Comparison of ENCODE assay signal across 13 mouse cellular contexts in the genomic region with DNA sequence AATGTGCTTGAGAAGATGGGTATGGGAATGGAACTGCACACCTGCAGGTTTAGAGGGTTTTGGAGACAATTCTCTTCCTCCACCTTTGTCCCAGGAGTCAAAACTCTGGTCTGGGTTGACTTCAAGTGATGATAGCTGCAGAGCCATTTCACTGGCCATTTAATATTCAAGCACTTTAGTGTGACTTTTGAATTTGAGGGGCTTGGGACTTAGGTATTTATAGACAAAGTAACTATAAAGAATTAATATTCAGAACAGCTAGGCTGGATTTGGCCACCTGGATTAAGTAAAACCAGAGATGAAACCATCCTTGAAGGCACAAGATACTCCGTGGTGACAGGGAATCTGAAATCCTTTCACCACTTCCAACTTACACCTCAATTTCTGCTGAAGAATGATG. TPM values are rescaled to one million over a fixed set of nuclear protein-coding genes. Genes with fewer than 3 reads are reported as not detected.
DNase-seq lines count a peak whose midpoint lies in the region; ATAC-seq and TF ChIP-seq lines count a peak whose summit lies in the region.
"Had no signal": no experiment of that assay in that cellular context is flagged by ENCODE, and none has a peak within 500 bp of the region (broad histone marks: within the 10 kb centered on the region; RNA-seq: fewer than 3 reads in every experiment).

No protein-coding gene starts in this region.

- WGBS in intestine, embryonic 14.5 days = 65% methylated on average over 1 of the region's 1 CpGs
- 61% methylated on average over 1 of the region's 1 CpGs for WGBS in intestine, postnatal 0 days
- 53% methylated on average over 1 of the region's 1 CpGs for WGBS in liver, embryonic 15.5 days (ENCODE audit: insufficient replicate concordance)

- no peak for DNase-seq in intestine, embryonic 14.5 days (ENCODE audit: low spot score)
- no peak for DNase-seq in testis, postnatal 14 days (ENCODE audit: low spot score)
- no peak for DNase-seq in adrenal gland, adult 2 months
- DNase-seq in spleen, postnatal 36 days (ENCODE audit: low spot score in 2 of 2) = no peak
- DNase-seq: adrenal gland, postnatal 14 days; kidney, postnatal 10 days; layer of hippocampus, postnatal 36 days; lung, adult 18-20 months; thymus, adult 2 months had no signal

- no peak overlapping the region for H3K9ac ChIP-seq in intestine, embryonic 14.5 days (ENCODE audit: low read length)
- H3K9ac ChIP-seq in intestine, postnatal 0 days (ENCODE audit: low read depth, low read length) = no peak overlapping the region
- no peak overlapping the region for H3K9ac ChIP-seq in liver, embryonic 15.5 days
- H3K9ac ChIP-seq: forebrain, postnatal 0 days had no signal

- no peak overlapping the region for H3K4me3 ChIP-seq in intestine, embryonic 14.5 days (ENCODE audit: low read depth, low read length)
- no peak overlapping the region for H3K4me3 ChIP-seq in intestine, postnatal 0 days (ENCODE audit: low read depth, low read length)
- peak overlapping the region; percentile 11; the same call in 1 of the 2 replicates for H3K4me3 ChIP-seq in testis, adult 2 months (ENCODE audit: control insufficient read depth, low read depth, low read length)
- peak overlapping the region; percentile 89 for H3K4me3 ChIP-seq in liver, embryonic 15.5 days (replicated peaks)

- no peak for TF ChIP-seq POLR2A in testis, adult 2 months (IDR thresholded peaks at IDR 0.05; ENCODE audit: control insufficient read depth, low read depth, low read length)

- no peak overlapping the region for H3K27ac ChIP-seq in intestine, embryonic 14.5 days (ENCODE audit: low read depth)
- H3K27ac ChIP-seq in intestine, postnatal 0 days (ENCODE audit: low read depth, low read length) = no peak overlapping the region
- H3K27ac ChIP-seq in testis, adult 2 months (ENCODE audit: control insufficient read depth, insufficient read depth, low read depth, low read length) = no peak overlapping the region
- H3K27ac ChIP-seq in liver, embryonic 15.5 days (replicated peaks) = no peak overlapping the region

- peak overlapping the region; percentile 58 for H3K4me2 ChIP-seq in intestine, embryonic 14.5 days (ENCODE audit: low read length)
- H3K4me2 ChIP-seq in intestine, postnatal 0 days (replicated peaks; ENCODE audit: low read depth) = no peak overlapping the region
- peak overlapping the region; percentile 95 for H3K4me2 ChIP-seq in liver, embryonic 15.5 days

- H3K9me3 ChIP-seq in intestine, embryonic 14.5 days (ENCODE audit: control insufficient read depth, low read length) = no peaks in the 10 kb centered on the region
- no peaks in the 10 kb centered on the region for H3K9me3 ChIP-seq in intestine, postnatal 0 days (ENCODE audit: control insufficient read depth)
- no peaks in the 10 kb centered on the region for H3K9me3 ChIP-seq in liver, embryonic 15.5 days (replicated peaks)

- peaks cover 8% of the 10 kb centered on the region for H3K4me1 ChIP-seq in intestine, embryonic 14.5 days (replicated peaks; ENCODE audit: control insufficient read depth, insufficient read depth, low read length)
- 0 out of 2 replicates have a peak, but pooled peaks cover 7% of the 10 kb centered on the region for H3K4me1 ChIP-seq in intestine, postnatal 0 days (replicated peaks; ENCODE audit: control insufficient read depth, insufficient read depth, low read length)
- no peaks in the 10 kb centered on the region for H3K4me1 ChIP-seq in testis, adult 2 months (ENCODE audit: control insufficient read depth, insufficient read depth, low read length)
- peaks cover 29% of the 10 kb centered on the region for H3K4me1 ChIP-seq in liver, embryonic 15.5 days (replicated peaks)

- H3K27me3 ChIP-seq in intestine, embryonic 14.5 days (replicated peaks; ENCODE audit: control insufficient read depth, insufficient read depth, low read length) = no peaks in the 10 kb centered on the region
- no peaks in the 10 kb centered on the region for H3K27me3 ChIP-seq in intestine, postnatal 0 days (replicated peaks; ENCODE audit: control insufficient read depth, insufficient read depth, low read length)
- no peaks in the 10 kb centered on the region for H3K27me3 ChIP-seq in testis, adult 2 months (ENCODE audit: control insufficient read depth, insufficient read depth, low read length)
- H3K27me3 ChIP-seq in liver, embryonic 15.5 days = no peaks in the 10 kb centered on the region

- TF ChIP-seq CTCF in intestine, postnatal 0 days (IDR thresholded peaks at IDR 0.05; ENCODE audit: low read depth) = no peak
- TF ChIP-seq CTCF in testis, adult 2 months (IDR thresholded peaks at IDR 0.05; ENCODE audit: control insufficient read depth, insufficient read depth, insufficient replicate concordance, low read depth, low read length) = no peak

- ATAC-seq in intestine, embryonic 14.5 days (replicated peaks; ENCODE audit: low FRiP score, low TSS enrichment, low read depth) = no peak
- ATAC-seq in intestine, postnatal 0 days = no peak
- ATAC-seq in liver, embryonic 15.5 days (ENCODE audit: insufficient read depth) = no peak
- ATAC-seq: forebrain, postnatal 0 days had no signal

- peaks cover 33% of the 10 kb centered on the region for H3K36me3 ChIP-seq in intestine, embryonic 14.5 days (ENCODE audit: control insufficient read depth, insufficient read depth, low read length)
- peaks cover 15% of the 10 kb centered on the region for H3K36me3 ChIP-seq in intestine, postnatal 0 days (ENCODE audit: control insufficient read depth, insufficient read depth)
- H3K36me3 ChIP-seq in testis, adult 2 months (ENCODE audit: control insufficient read depth, insufficient read depth, low read length) = no peaks in the 10 kb centered on the region
- H3K36me3 ChIP-seq in liver, embryonic 15.5 days (replicated peaks) = peaks cover 26% of the 10 kb centered on the region

RNA-seq across cellular contexts. Expression of a gene that starts 1.4 kb away (rescaled TPM):
- 39.0 and 39.3 TPM in 2 replicates for polyA plus RNA-seq in intestine, embryonic 14.5 days (2014; fragmentation: Nextera tagmentation; extraction: Ambion mirVana)
- polyA plus RNA-seq in intestine, postnatal 0 days (2015; fragmentation: Nextera tagmentation; extraction: Ambion mirVana) = 8.8 and 9.3 TPM in 2 replicates
- 47.3 and 48.7 TPM in 2 replicates for polyA plus RNA-seq in testis, adult 2 months (2012; rRNA removed)
- polyA plus RNA-seq in liver, embryonic 15.5 days (2015; fragmentation: Nextera tagmentation; extraction: Ambion mirVana) = 12.9 and 13.0 TPM in 2 replicates
- total RNA-seq in adrenal gland, adult 2 months (2021) = 10 to 100 TPM; 38.5 to 56.8 TPM
- 43.3 and 58.2 TPM in 2 replicates for polyA plus RNA-seq in adrenal gland, adult 2 months (2012; rRNA removed)

RNA-seq across cellular contexts. Expression of a gene that starts 35.0 kb away (rescaled TPM):
- polyA plus RNA-seq in intestine, embryonic 14.5 days (2014; fragmentation: Nextera tagmentation; extraction: Ambion mirVana) = 344 and 378 TPM in 2 replicates
- 91.4 and 103 TPM in 2 replicates for polyA plus RNA-seq in intestine, postnatal 0 days (2015; fragmentation: Nextera tagmentation; extraction: Ambion mirVana)
- 135 and 157 TPM in 2 replicates for polyA plus RNA-seq in testis, adult 2 months (2012; rRNA removed)
- polyA plus RNA-seq in liver, embryonic 15.5 days (2015; fragmentation: Nextera tagmentation; extraction: Ambion mirVana) = 110 and 112 TPM in 2 replicates
- total RNA-seq in adrenal gland, adult 2 months (2021) = 100 to 1,000 TPM; 356 to 495 TPM
- polyA plus RNA-seq in adrenal gland, adult 2 months (2012; rRNA removed) = 224 and 272 TPM in 2 replicates

Comparison
In these comparisons a context has a peak if more than half of its experiments do, and no peak if none do; other contexts are left out.
1. H3K4me3 ChIP-seq: peak in testis, adult 2 months (single experiment) and liver, embryonic 15.5 days (single experiment); none in intestine, embryonic 14.5 days (single experiment) and intestine, postnatal 0 days (single experiment).